Mouse (Mus musculus) granulocyte monocyte progenitor cell, adult 5-6 weeks (primary cell): Measurements from ENCODE around the gene Dido1. TPM values are rescaled to one million over a fixed set of nuclear protein-coding genes. Genes with fewer than 3 reads are reported as not detected.

ENCODE experiments used
- ATAC-seq: replicated peaks from 2 replicates; pipeline ENCODE4 v1.8.0; 2016; ENCODE audit warnings: mild to moderate bottlenecking, moderate TSS enrichment, inconsistent platforms; ENCODE audit not compliant: poor library complexity, severe bottlenecking
- total RNA-seq, 2 experiments: library from RNA; stranded (forward) in 1 of 2; stranded (reverse) in 1 of 2; fragments of 200-712, 200-1000 nt in 1 of 2; fragments of >200 nt in 1 of 2; fragmentation: Nextera tagmentation in 1 of 2; gene quantifications; 2 replicates each; pipeline ENCODE4 v1.2.3; 2014 to 2017

Dido1 gene
- total RNA-seq, 2 experiments from 2014 or later, result 44.8 to 51.3 TPM

DNA sequence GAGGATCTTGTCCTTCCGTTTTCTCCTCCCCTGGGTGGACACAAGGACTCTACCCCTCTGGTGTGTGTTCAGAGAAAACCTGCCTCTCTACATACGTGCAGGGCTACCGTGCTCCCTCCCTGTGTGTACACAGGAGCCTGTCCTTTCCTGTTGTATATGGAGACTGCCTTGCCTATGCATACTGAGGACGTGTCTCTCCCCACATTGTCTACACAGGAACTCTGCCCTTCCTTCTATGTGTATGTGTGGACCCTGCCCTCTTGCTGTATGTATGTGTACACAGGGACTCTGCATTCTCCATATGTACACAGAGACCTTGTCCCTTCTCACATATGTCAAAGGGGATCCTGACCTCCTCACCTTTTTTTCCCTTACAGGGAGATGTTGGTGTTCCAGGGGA lies 99.5 kb downstream of the Dido1 start:
- ATAC-seq, result no peak

Other genes starting within 250 kb of the Dido1 start
- gene Ntsr1, start 210.0 kb downstream of the Dido1 start, total RNA-seq (2014; fragmentation: Nextera tagmentation), result not detected in 2 replicates
- gene Ntsr1, start 210.0 kb downstream of the Dido1 start, total RNA-seq (2017), result not detected in 2 replicates
- gene Mrgbp, start 128.7 kb downstream of the Dido1 start, total RNA-seq (2014; fragmentation: Nextera tagmentation), result 38.2 and 39.9 TPM in 2 replicates
- 27.1 and 28.9 TPM in 2 replicates for gene Mrgbp, start 128.7 kb downstream of the Dido1 start, total RNA-seq (2017)
- gene Ogfr, start 120.8 kb downstream of the Dido1 start, total RNA-seq (2014; fragmentation: Nextera tagmentation), result 32.5 and 34.2 TPM in 2 replicates
- gene Ogfr, start 120.8 kb downstream of the Dido1 start, total RNA-seq (2017), result 40.3 and 42.0 TPM in 2 replicates
- gene Col9a3, start 112.2 kb downstream of the Dido1 start, total RNA-seq (2014; fragmentation: Nextera tagmentation), result 0.41 TPM in 1 of 2 replicates, not detected in the other
- gene Col9a3, start 112.2 kb downstream of the Dido1 start, total RNA-seq (2017), result 0.26 and 0.57 TPM in 2 replicates
- not detected in 2 replicates for gene Tcfl5, start 67.3 kb downstream of the Dido1 start, total RNA-seq (2014; fragmentation: Nextera tagmentation)
- not detected in 2 replicates for gene Tcfl5, start 67.3 kb downstream of the Dido1 start, total RNA-seq (2017)
- 50.9 and 61.5 TPM in 2 replicates for gene Gid8, start 118 bp upstream of the Dido1 start, total RNA-seq (2014; fragmentation: Nextera tagmentation)
- gene Gid8, start 118 bp upstream of the Dido1 start, total RNA-seq (2017), result 58.6 and 64.3 TPM in 2 replicates
- gene Slc17a9, start 15.3 kb upstream of the Dido1 start, total RNA-seq (2014; fragmentation: Nextera tagmentation), result 19.4 and 21.5 TPM in 2 replicates
- gene Slc17a9, start 15.3 kb upstream of the Dido1 start, total RNA-seq (2017), result 6.5 and 9.0 TPM in 2 replicates
- not detected in 2 replicates for gene Bhlhe23, start 66.9 kb upstream of the Dido1 start, total RNA-seq (2014; fragmentation: Nextera tagmentation)
- not detected in 2 replicates for gene Bhlhe23, start 66.9 kb upstream of the Dido1 start, total RNA-seq (2017)
- gene Ythdf1, start 210.9 kb upstream of the Dido1 start, total RNA-seq (2014; fragmentation: Nextera tagmentation), result 46.7 and 63.6 TPM in 2 replicates
- 34.0 and 35.8 TPM in 2 replicates for gene Ythdf1, start 210.9 kb upstream of the Dido1 start, total RNA-seq (2017)
- not detected in 2 replicates for gene Birc7, start 219.0 kb upstream of the Dido1 start, total RNA-seq (2014; fragmentation: Nextera tagmentation)
- not detected in 2 replicates for gene Birc7, start 219.0 kb upstream of the Dido1 start, total RNA-seq (2017)
- gene Nkain4, start 244.7 kb upstream of the Dido1 start, total RNA-seq (2014; fragmentation: Nextera tagmentation), result not detected in 2 replicates
- not detected in 2 replicates for gene Nkain4, start 244.7 kb upstream of the Dido1 start, total RNA-seq (2017)